Mouse (Mus musculus) intestine, postnatal 0 days (tissue): ENCODE results near the gene Ccdc85a. TPM values are rescaled to one million over a fixed set of nuclear protein-coding genes. Genes with fewer than 3 reads are reported as not detected.

ENCODE experiments used
- polyA plus RNA-seq: library from polyadenylated mRNA; unstranded; fragments of >200 nt; fragmentation: Nextera tagmentation; extraction: Ambion mirVana; gene quantifications from 2 replicates; pipeline ENCODE4 v1.2.1, GENCODE M21; 2015

The Ccdc85a gene
- polyA plus RNA-seq, 1 experiment from 2014 or later, result 0.53 TPM

Other genes starting within 250 kb of the Ccdc85a start
- not detected in 2 replicates for gene Gm6685, start 244.5 kb downstream of the Ccdc85a start, polyA plus RNA-seq